Mouse (Mus musculus) macrophage (primary cell): ENCODE results near the gene Akp3. TPM values are rescaled to one million over a fixed set of nuclear protein-coding genes. Genes with fewer than 3 reads are reported as not detected.

ENCODE experiments used
- H3K27ac ChIP-seq: fragments of 350-480 bp; formaldehyde crosslinking; 2 replicates; pipeline ENCODE4 v1.9.0; 2021
- H3K36me3 ChIP-seq: fragments of 350-480 bp; formaldehyde crosslinking; 2 replicates; pipeline ENCODE4 v1.9.0; 2021; ENCODE audit errors: inconsistent target
- H3K4me3 ChIP-seq: fragments of 350-480 bp; formaldehyde crosslinking; 2 replicates; pipeline ENCODE4 v1.9.0; 2021; ENCODE audit errors: inconsistent target
- H3K79me2 ChIP-seq: fragments of 350-480 bp; formaldehyde crosslinking; 2 replicates; pipeline ENCODE4 v1.9.0; 2021; ENCODE audit errors: inconsistent target
- WGBS: methylation state at CpG from one replicate; pipeline ENCODE4 v1.1.7; 2026; ENCODE audit warnings: inconsistent platforms; ENCODE audit not compliant: missing documents; 5-methylcytosine and 5-hydroxymethylcytosine counted together
- polyA plus RNA-seq: library from polyadenylated mRNA; stranded (reverse); fragments of 250-400 nt; gene quantifications from 3 replicates; pipeline ENCODE4 v1.2.4, GENCODE M21; 2018; ENCODE audit warnings: inconsistent platforms

The Akp3 gene
- polyA plus RNA-seq, 1 experiment from 2014 or later: not detected

- Histone ChIP-seq H3K27ac (no peak overlapping the region), H3K4me3 (no peak overlapping the region), H3K79me2 (no peaks in the 10 kb centered on the region), H3K36me3 (no peaks in the 10 kb centered on the region)
- WGBS: 15% methylated on average over 34 of the region's 43 CpGs
Measured at GRCm38 (mm10) chr1:87127206-87128030, 2.6 kb downstream of the Akp3 start.

GRCm38 (mm10) chr1:87131803-87132202 is 7.0 kb downstream of the Akp3 start:
- Histone ChIP-seq H3K4me3 (no peak overlapping the region), H3K36me3 (no peaks in the 10 kb centered on the region), H3K27ac (no peak overlapping the region), H3K79me2 (no peaks in the 10 kb centered on the region)
- 93% methylated on average over 4 of the region's 4 CpGs for WGBS

- Histone ChIP-seq H3K27ac (no peak overlapping the region), H3K4me3 (no peak overlapping the region), H3K36me3 (no peaks in the 10 kb centered on the region), H3K79me2 (no peaks in the 10 kb centered on the region)
- WGBS: 94% methylated on average over 3 of the region's 4 CpGs
Measured at GRCm38 (mm10) chr1:87141550-87141949, 16.8 kb downstream of the Akp3 start.

- Histone ChIP-seq H3K36me3 (no peaks in the 10 kb centered on the region), H3K4me3 (no peak overlapping the region), H3K27ac (no peak overlapping the region), H3K79me2 (no peaks in the 10 kb centered on the region)
- 81% methylated on average over 9 of the region's 9 CpGs for WGBS
Measured at GRCm38 (mm10) chr1:87142456-87142855, 17.7 kb downstream of the Akp3 start.

- H3K27ac ChIP-seq: no peak overlapping the region
- H3K4me3 ChIP-seq: no peak overlapping the region
- H3K36me3 ChIP-seq: no peaks in the 10 kb centered on the region
- 87% methylated on average over 10 of the region's 10 CpGs for WGBS
- H3K79me2 ChIP-seq: no peaks in the 10 kb centered on the region
Measured at GRCm38 (mm10) chr1:87143141-87143540, 18.4 kb downstream of the Akp3 start.

- H3K4me3 ChIP-seq: no peak overlapping the region
- H3K36me3 ChIP-seq: no peaks in the 10 kb centered on the region
- 29% methylated on average over 13 of the region's 13 CpGs for WGBS
- no peak overlapping the region for H3K27ac ChIP-seq
- no peaks in the 10 kb centered on the region for H3K79me2 ChIP-seq
Measured at GRCm38 (mm10) chr1:87149422-87149821, 24.6 kb downstream of the Akp3 start.

GRCm38 (mm10) chr1:87151286-87151685 is 26.5 kb downstream of the Akp3 start:
- Histone ChIP-seq H3K4me3 (no peak overlapping the region), H3K36me3 (no peaks in the 10 kb centered on the region), H3K79me2 (no peaks in the 10 kb centered on the region), H3K27ac (no peak overlapping the region)
- 77% methylated on average over 6 of the region's 6 CpGs for WGBS

- Histone ChIP-seq H3K36me3 (no peaks in the 10 kb centered on the region), H3K27ac (no peak overlapping the region), H3K79me2 (no peaks in the 10 kb centered on the region), H3K4me3 (no peak overlapping the region)
- WGBS: 5% methylated on average over 64 of the region's 72 CpGs
Measured at GRCm38 (mm10) chr1:87153776-87154500, 29.2 kb downstream of the Akp3 start.

GRCm38 (mm10) chr1:87154501-87155120 is 29.8 kb downstream of the Akp3 start:
- no peaks in the 10 kb centered on the region for H3K36me3 ChIP-seq
- H3K27ac ChIP-seq: no peak overlapping the region
- no peaks in the 10 kb centered on the region for H3K79me2 ChIP-seq
- WGBS: 7% methylated on average over 44 of the region's 58 CpGs
- no peak overlapping the region for H3K4me3 ChIP-seq

- Histone ChIP-seq H3K4me3 (no peak overlapping the region), H3K79me2 (no peaks in the 10 kb centered on the region), H3K27ac (no peak overlapping the region), H3K36me3 (no peaks in the 10 kb centered on the region)
- 3% methylated on average over 50 of the region's 56 CpGs for WGBS
Measured at GRCm38 (mm10) chr1:87155531-87156198, 30.9 kb downstream of the Akp3 start.

GRCm38 (mm10) chr1:87156199-87156587 is 31.4 kb downstream of the Akp3 start, which contains the start of gene Ecel1:
Gene Ecel1 (minus strand): TSS chr1:87156521.
- 12% methylated on average over 12 of the region's 12 CpGs for WGBS

GRCm38 (mm10) chr1:87159396-87159795 is 34.6 kb downstream of the Akp3 start:
- H3K36me3 ChIP-seq: no peaks in the 10 kb centered on the region
- no peak overlapping the region for H3K27ac ChIP-seq
- WGBS: 66% methylated on average over 3 of the region's 3 CpGs
- no peaks in the 10 kb centered on the region for H3K79me2 ChIP-seq
- H3K4me3 ChIP-seq: no peak overlapping the region

More at GRCm38 (mm10) chr1:87156199-87156587, 31.4 kb downstream of the Akp3 start, which contains the start of gene Ecel1:
- Histone ChIP-seq H3K79me2 (no peaks in the 10 kb centered on the region), H3K36me3 (no peaks in the 10 kb centered on the region), H3K4me3 (no peak within 1 kb of the TSS), H3K27ac (no peak within 1 kb of the TSS)

GRCm38 (mm10) chr1:87164164-87164795 is 39.5 kb downstream of the Akp3 start:
- Histone ChIP-seq H3K79me2 (no peaks in the 10 kb centered on the region), H3K27ac (no peak overlapping the region), H3K36me3 (no peaks in the 10 kb centered on the region), H3K4me3 (no peak overlapping the region)
- 54% methylated on average over 11 of the region's 11 CpGs for WGBS

GRCm38 (mm10) chr1:87164796-87165184 is 40.0 kb downstream of the Akp3 start:
- Histone ChIP-seq H3K27ac (no peak overlapping the region), H3K36me3 (no peaks in the 10 kb centered on the region), H3K4me3 (no peak overlapping the region), H3K79me2 (no peaks in the 10 kb centered on the region)
- WGBS: 64% methylated on average over 8 of the region's 9 CpGs
